Mouse (Mus musculus) midbrain, postnatal 0 days (tissue): ENCODE measurements around the gene Rev3l. TPM values are rescaled to one million over a fixed set of nuclear protein-coding genes. Genes with fewer than 3 reads are reported as not detected.
"Not testable (repeated sequence)": the region's sequence is repeated elsewhere in the genome, so short reads cannot be mapped to it uniquely, and the experiment has no call there.

ENCODE experiments used
- ATAC-seq: fragments of 200-750 bp; cut with Nextera tagmentation; 2 replicates; pipeline ENCODE4 v1.8.0; 2017; ENCODE audit warnings: moderate number of reproducible peaks, mild to moderate bottlenecking, moderate TSS enrichment, moderate library complexity; ENCODE audit not compliant: low FRiP score
- DNase-seq: peaks from one replicate; pipeline ENCODE4 v3.0.0-alpha.2; 2015; ENCODE audit warnings: low spot score
- H3K27ac ChIP-seq: fragments of 300-500 bp; sonication (generic); 2 replicates; pipeline ENCODE4 v1.5.1; 2014; ENCODE audit warnings: low read depth, mild to moderate bottlenecking, low read length, mixed read lengths
- H3K27me3 ChIP-seq: fragments of 300-500 bp; sonication (generic); 2 replicates; pipeline ENCODE4 v1.6.1; 2014; ENCODE audit warnings: low read length, control low read depth, mixed read lengths; ENCODE audit not compliant: insufficient read depth
- H3K36me3 ChIP-seq: fragments of 300-500 bp; sonication (generic); 2 replicates; pipeline ENCODE4 v1.6.1; 2014; ENCODE audit warnings: low read length, control low read depth, mixed read lengths; ENCODE audit not compliant: insufficient read depth
- H3K4me1 ChIP-seq: fragments of 300-500 bp; sonication (generic); 2 replicates; pipeline ENCODE4 v1.6.1; 2014; ENCODE audit warnings: mild to moderate bottlenecking, control low read depth, antibody characterized with exemption, low read length, mixed read lengths; ENCODE audit not compliant: insufficient read depth
- H3K4me2 ChIP-seq: fragments of 300-500 bp; sonication (generic); 2 replicates; pipeline ENCODE4 v1.6.1; 2014; ENCODE audit warnings: low read depth, mild to moderate bottlenecking, low read length, mixed read lengths; ENCODE audit not compliant: poor library complexity, severe bottlenecking
- H3K4me3 ChIP-seq: fragments of 300-500 bp; sonication (generic); 2 replicates; pipeline ENCODE4 v1.5.1; 2014; ENCODE audit warnings: low read depth, mild to moderate bottlenecking, low read length, moderate library complexity
- H3K9ac ChIP-seq: fragments of 300-500 bp; sonication (generic); replicated peaks from 2 replicates; pipeline ENCODE4 v1.6.1; 2014; ENCODE audit warnings: mild to moderate bottlenecking, low read length, moderate library complexity, mixed read lengths; ENCODE audit not compliant: poor library complexity, severe bottlenecking
- H3K9me3 ChIP-seq: fragments of 300-500 bp; sonication (generic); 2 replicates; pipeline ENCODE4 v1.6.1; 2016; ENCODE audit warnings: low read length, control low read depth
- CTCF ChIP-seq: IDR thresholded peaks from 2 replicates; pipeline ENCODE4 v1.5.1; 2016; ENCODE audit warnings: antibody characterized with exemption, mild to moderate bottlenecking
- WGBS: fragments of 180-500 bp; shearing (Covaris S2); extraction: QIAGEN DNeasy Blood & Tissue Kit; methylation state at CpG from one replicate; pipeline ENCODE4 v1.1.7; 2014; 5-methylcytosine and 5-hydroxymethylcytosine counted together
- polyA plus RNA-seq: library from polyadenylated mRNA; unstranded; fragments of >200 nt; fragmentation: Nextera tagmentation; extraction: Ambion mirVana; gene quantifications from 2 replicates; pipeline ENCODE4 v1.2.1, GENCODE M21; 2015
- total RNA-seq: library from RNA; depleted of rRNA; stranded (reverse); fragments of >200 nt; gene quantifications from 2 replicates; pipeline ENCODE4 v1.2.3, GENCODE M21; 2014; rRNA removed

The Rev3l gene
- total and polyA plus RNA-seq, 2 experiments from 2014 or later: 34.9 to 151 TPM

GRCm38 (mm10) chr10:39898874-39899371, 167.0 kb downstream of the Rev3l start, which contains the start of gene Mfsd4b4:
Gene Mfsd4b4, minus strand, starts transcription at chr10:39899238.
- H3K27me3 ChIP-seq: no peaks in the 10 kb centered on the region
- TF ChIP-seq CTCF: no peak
- no peaks in the 10 kb centered on the region for H3K9me3 ChIP-seq
- DNase-seq: peak; percentile 96
- no peaks in the 10 kb centered on the region for H3K4me1 ChIP-seq
- H3K4me2 ChIP-seq: peak within 1 kb of the TSS; percentile 69
- WGBS: 1% methylated on average over 40 of the region's 41 CpGs
- H3K27ac ChIP-seq: peak within 1 kb of the TSS; percentile 77
- ATAC-seq: peak; percentile 97
- 0 out of 2 replicates have a peak, but pooled peaks cover under 1% of the 10 kb centered on the region for H3K36me3 ChIP-seq
- peak within 1 kb of the TSS; percentile 63 for H3K4me3 ChIP-seq
- peak within 1 kb of the TSS; percentile 77 for H3K9ac ChIP-seq

GRCm38 (mm10) chr10:39904191-39904590, 172.3 kb downstream of the Rev3l start:
- H3K9me3 ChIP-seq: no peaks in the 10 kb centered on the region
- DNase-seq (no peak), ATAC-seq (no peak)
- no peaks in the 10 kb centered on the region for H3K4me1 ChIP-seq
- no peak overlapping the region for H3K4me3 ChIP-seq
- 75% methylated on average over 3 of the region's 3 CpGs for WGBS
- H3K36me3 ChIP-seq: no peaks in the 10 kb centered on the region
- no peak overlapping the region for H3K27ac ChIP-seq
- H3K27me3 ChIP-seq: no peaks in the 10 kb centered on the region
- no peak overlapping the region for H3K4me2 ChIP-seq
- no peak for TF ChIP-seq CTCF
- no peak overlapping the region for H3K9ac ChIP-seq

GRCm38 (mm10) chr10:39906799-39907658, 175.1 kb downstream of the Rev3l start:
- H3K9me3 ChIP-seq: no peaks in the 10 kb centered on the region
- H3K4me2 ChIP-seq: no peak overlapping the region
- H3K27me3 ChIP-seq: no peaks in the 10 kb centered on the region
- ATAC-seq (no peak), DNase-seq (no peak)
- no peak overlapping the region for H3K9ac ChIP-seq
- H3K4me3 ChIP-seq: no peak overlapping the region
- 81% methylated on average over 10 of the region's 10 CpGs for WGBS
- no peaks in the 10 kb centered on the region for H3K4me1 ChIP-seq
- H3K27ac ChIP-seq: no peak overlapping the region
- H3K36me3 ChIP-seq: no peaks in the 10 kb centered on the region
- TF ChIP-seq CTCF: no peak

GRCm38 (mm10) chr10:39908768-39909441, 177.0 kb downstream of the Rev3l start:
- Histone ChIP-seq H3K9me3 (no peaks in the 10 kb centered on the region), H3K4me2 (no peak overlapping the region), H3K4me1 (no peaks in the 10 kb centered on the region), H3K4me3 (no peak overlapping the region), H3K27me3 (no peaks in the 10 kb centered on the region), H3K27ac (no peak overlapping the region), H3K36me3 (no peaks in the 10 kb centered on the region), H3K9ac (no peak overlapping the region)
- no peak for TF ChIP-seq CTCF
- WGBS: 84% methylated on average over 13 of the region's 13 CpGs
- ATAC-seq: no peak
- DNase-seq: no peak

- no peak for ATAC-seq
- Histone ChIP-seq H3K4me2 (no peak overlapping the region), H3K9me3 (no peaks in the 10 kb centered on the region), H3K4me3 (no peak overlapping the region), H3K27me3 (no peaks in the 10 kb centered on the region), H3K9ac (no peak overlapping the region), H3K27ac (no peak overlapping the region), H3K36me3 (no peaks in the 10 kb centered on the region), H3K4me1 (no peaks in the 10 kb centered on the region)
- no peak for DNase-seq
- TF ChIP-seq CTCF: no peak
Observed at GRCm38 (mm10) chr10:39912616-39913015, 180.7 kb downstream of the Rev3l start.

GRCm38 (mm10) chr10:39924556-39924955, 192.6 kb downstream of the Rev3l start:
- not testable (repeated sequence) for ATAC-seq, DNase-seq

More at GRCm38 (mm10) chr10:39924556-39924955, 192.6 kb downstream of the Rev3l start:
- not testable (repeated sequence) for H3K4me2 ChIP-seq, H3K9ac ChIP-seq, H3K9me3 ChIP-seq, H3K27me3 ChIP-seq, H3K4me1 ChIP-seq, H3K27ac ChIP-seq, H3K4me3 ChIP-seq, H3K36me3 ChIP-seq
- 77% methylated on average over 8 of the region's 8 CpGs for WGBS

Other genes with a start within 250 kb of the Rev3l start
- gene Traf3ip2, start 119.2 kb upstream of the Rev3l start, total RNA-seq: 0.47 and 1.9 TPM in 2 replicates
- 4.2 and 6.1 TPM in 2 replicates for gene Traf3ip2, start 119.2 kb upstream of the Rev3l start, polyA plus RNA-seq
- gene Mfsd4b4, start 167.1 kb downstream of the Rev3l start, total RNA-seq: 9.2 and 9.7 TPM in 2 replicates
- 2.4 TPM in 2 replicates for gene Mfsd4b4, start 167.1 kb downstream of the Rev3l start, polyA plus RNA-seq
- gene Mfsd4b2, start 194.8 kb downstream of the Rev3l start, total RNA-seq: not detected in 2 replicates
- gene Mfsd4b2, start 194.8 kb downstream of the Rev3l start, polyA plus RNA-seq: 0.07 TPM in 1 of 2 replicates, not detected in the other
- gene Mfsd4b3, start 228.0 kb downstream of the Rev3l start, total RNA-seq: not detected in 2 replicates
- not detected in 2 replicates for gene Mfsd4b3, start 228.0 kb downstream of the Rev3l start, polyA plus RNA-seq